Mouse (Mus musculus): Measurements from ENCODE around the gene Nacc2. TPM values are rescaled to one million over a fixed set of nuclear protein-coding genes. Genes with fewer than 3 reads are reported as not detected.

Gene Nacc2
- total and polyA plus RNA-seq, 2 experiments, result 6.0 to 22.2 TPM

DNA sequence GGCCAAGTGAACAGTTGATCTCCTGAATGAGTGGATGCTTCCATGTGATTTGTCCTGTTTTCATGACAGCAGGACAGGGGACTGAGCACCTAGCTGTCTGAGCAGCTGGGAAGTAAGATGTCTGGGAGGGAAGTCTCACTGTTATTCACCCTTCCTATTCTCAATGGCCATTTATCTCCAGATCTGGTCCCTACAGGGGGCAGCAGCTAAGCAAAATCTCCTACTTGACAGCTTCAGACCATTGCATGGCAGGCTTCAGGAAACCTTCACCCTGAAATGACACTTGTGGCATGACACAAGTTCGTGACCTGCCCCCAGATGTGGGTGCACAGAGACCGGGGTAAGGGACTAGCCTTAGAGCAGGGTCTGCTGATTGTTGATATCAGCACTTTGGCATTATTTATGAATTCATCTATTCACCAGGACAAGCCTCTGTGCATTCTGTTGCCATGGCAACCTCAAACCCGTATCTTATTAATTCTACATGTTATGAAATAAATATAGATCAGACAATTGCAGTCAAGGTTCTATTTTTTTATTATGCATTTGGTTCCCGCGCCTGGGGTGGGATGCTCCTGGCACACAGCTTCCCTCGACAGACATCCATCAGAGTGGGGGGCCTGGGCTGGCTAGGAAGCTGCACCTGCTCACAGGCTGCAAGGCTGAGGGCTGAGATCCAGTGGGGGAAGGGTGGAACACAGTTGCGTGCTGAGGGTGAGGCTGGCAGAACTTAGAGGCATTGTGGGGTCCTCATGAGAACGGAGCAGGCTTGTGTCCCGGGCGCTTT, 33.4 kb upstream of the Nacc2 start:
- DNase-seq (ENCODE audit: extremely low read depth, low read depth, low spot score), result no peak
- no peaks in the 10 kb centered on the region for H3K27me3 ChIP-seq (ENCODE audit: control insufficient read depth, insufficient read depth, low read length)
- no peaks in the 10 kb centered on the region for H3K79me2 ChIP-seq (ENCODE audit: control insufficient read depth, insufficient read depth, low read length)
- H3K27ac ChIP-seq (replicated peaks; ENCODE audit: insufficient read depth, low read depth, low read length), result no peak overlapping the region
- 83% methylated on average over 10 of the region's 10 CpGs for WGBS
- H3K9ac ChIP-seq (ENCODE audit: low read depth, low read length), result no peak overlapping the region
- H3K36me3 ChIP-seq (ENCODE audit: control insufficient read depth, insufficient read depth, low read length), result no peaks in the 10 kb centered on the region
- TF ChIP-seq CTCF (IDR thresholded peaks at IDR 0.05; ENCODE audit: low read depth, low read length) (no peak), POLR2A (IDR thresholded peaks at IDR 0.05; ENCODE audit: extremely low read depth, insufficient read depth, low read length) (no peak)
- no peak overlapping the region for H3K4me3 ChIP-seq (ENCODE audit: insufficient read depth, low read depth, low read length)
- H3K4me1 ChIP-seq (ENCODE audit: control insufficient read depth, insufficient read depth, low read length), result no peaks in the 10 kb centered on the region

DNA sequence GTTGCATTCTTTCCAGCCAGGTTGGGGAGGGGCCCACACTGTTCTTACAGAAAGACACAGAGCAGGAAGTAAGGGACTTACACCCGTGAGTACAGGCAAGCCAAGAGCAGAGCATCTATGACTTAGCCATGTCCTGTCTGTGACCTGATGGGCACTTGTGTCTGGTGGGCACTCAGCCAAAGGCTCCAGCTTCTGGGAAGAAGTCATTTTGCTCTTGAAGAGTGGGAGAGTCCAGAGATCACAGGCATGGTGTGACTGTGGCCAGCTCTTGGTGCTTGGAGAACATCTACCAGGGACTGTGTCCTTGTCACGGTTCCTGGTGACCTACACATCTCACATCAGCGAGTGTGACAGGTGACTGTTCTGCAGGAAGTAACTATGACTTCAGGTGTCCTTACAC, 32.7 kb upstream of the Nacc2 start:
- Histone ChIP-seq H3K9ac (ENCODE audit: low read depth, low read length) (no peak overlapping the region), H3K4me3 (ENCODE audit: insufficient read depth, low read depth, low read length) (no peak overlapping the region), H3K36me3 (ENCODE audit: control insufficient read depth, insufficient read depth, low read length) (no peaks in the 10 kb centered on the region), H3K27ac (replicated peaks; ENCODE audit: insufficient read depth, low read depth, low read length) (no peak overlapping the region), H3K4me1 (ENCODE audit: control insufficient read depth, insufficient read depth, low read length) (no peaks in the 10 kb centered on the region), H3K79me2 (ENCODE audit: control insufficient read depth, insufficient read depth, low read length) (no peaks in the 10 kb centered on the region), H3K27me3 (ENCODE audit: control insufficient read depth, insufficient read depth, low read length) (no peaks in the 10 kb centered on the region)
- WGBS, result 70% methylated on average over 3 of the region's 3 CpGs
- DNase-seq (ENCODE audit: extremely low read depth, low read depth, low spot score), result no peak
- TF ChIP-seq POLR2A (IDR thresholded peaks at IDR 0.05; ENCODE audit: extremely low read depth, insufficient read depth, low read length), result no peak
- no peak for TF ChIP-seq CTCF (IDR thresholded peaks at IDR 0.05; ENCODE audit: low read depth, low read length)

DNA sequence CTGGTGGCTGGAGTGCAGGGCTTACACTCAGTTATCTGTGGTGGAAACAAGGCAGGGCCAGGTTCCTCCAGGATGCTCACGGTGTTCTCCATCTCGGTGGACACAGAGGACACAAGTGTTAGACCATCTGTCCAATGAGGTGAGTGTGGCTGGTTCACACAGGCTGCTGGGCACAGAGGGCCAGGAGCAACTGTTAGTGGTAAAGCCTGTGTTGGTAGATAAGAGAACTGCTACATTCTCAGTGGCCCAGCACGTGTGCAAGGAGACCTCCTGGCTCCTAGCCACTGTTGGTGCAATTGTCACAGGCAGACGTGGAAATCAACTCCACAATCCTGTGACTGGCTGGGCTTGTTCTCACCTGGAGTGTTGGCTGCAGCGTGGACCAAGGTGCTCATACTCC, 31.6 kb upstream of the Nacc2 start:
- WGBS, result 64% methylated on average over 5 of the region's 5 CpGs
- no peaks in the 10 kb centered on the region for H3K4me1 ChIP-seq (ENCODE audit: control insufficient read depth, insufficient read depth, low read length)
- H3K27ac ChIP-seq (replicated peaks; ENCODE audit: insufficient read depth, low read depth, low read length), result no peak overlapping the region
- no peaks in the 10 kb centered on the region for H3K36me3 ChIP-seq (ENCODE audit: control insufficient read depth, insufficient read depth, low read length)
- H3K4me3 ChIP-seq (ENCODE audit: insufficient read depth, low read depth, low read length), result no peak overlapping the region
- no peaks in the 10 kb centered on the region for H3K27me3 ChIP-seq (ENCODE audit: control insufficient read depth, insufficient read depth, low read length)
- TF ChIP-seq POLR2A (IDR thresholded peaks at IDR 0.05; ENCODE audit: extremely low read depth, insufficient read depth, low read length) (no peak), CTCF (IDR thresholded peaks at IDR 0.05; ENCODE audit: low read depth, low read length) (no peak)
- no peaks in the 10 kb centered on the region for H3K79me2 ChIP-seq (ENCODE audit: control insufficient read depth, insufficient read depth, low read length)
- no peak overlapping the region for H3K9ac ChIP-seq (ENCODE audit: low read depth, low read length)
- no peak for DNase-seq (ENCODE audit: extremely low read depth, low read depth, low spot score)

DNA sequence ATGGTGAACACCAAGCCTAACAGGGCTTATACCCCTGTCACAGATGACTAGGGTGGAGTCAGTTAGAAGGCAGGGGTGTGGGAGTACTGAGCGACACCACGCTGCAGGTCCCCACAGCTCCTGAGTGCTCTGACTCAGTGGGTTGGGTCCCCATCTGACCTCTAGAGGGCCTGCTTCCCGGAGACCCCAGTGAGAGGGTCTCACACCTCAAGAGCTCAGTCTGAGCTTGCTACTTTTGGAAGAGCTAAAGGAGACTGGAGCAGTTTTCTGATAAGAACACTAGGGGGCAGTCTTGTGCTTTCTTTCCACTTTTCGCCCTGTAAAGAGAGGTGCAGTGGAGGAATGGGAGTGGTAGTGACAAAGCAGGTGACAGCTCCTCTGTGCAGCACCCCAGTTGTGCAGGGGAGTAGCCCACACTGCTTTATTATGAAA, 30.9 kb upstream of the Nacc2 start:
- Histone ChIP-seq H3K4me1 (ENCODE audit: control insufficient read depth, insufficient read depth, low read length) (no peaks in the 10 kb centered on the region), H3K36me3 (ENCODE audit: control insufficient read depth, insufficient read depth, low read length) (no peaks in the 10 kb centered on the region), H3K27ac (replicated peaks; ENCODE audit: insufficient read depth, low read depth, low read length) (no peak overlapping the region), H3K79me2 (ENCODE audit: control insufficient read depth, insufficient read depth, low read length) (no peaks in the 10 kb centered on the region), H3K4me3 (ENCODE audit: insufficient read depth, low read depth, low read length) (no peak overlapping the region), H3K27me3 (ENCODE audit: control insufficient read depth, insufficient read depth, low read length) (no peaks in the 10 kb centered on the region), H3K9ac (ENCODE audit: low read depth, low read length) (no peak overlapping the region)
- DNase-seq (ENCODE audit: extremely low read depth, low read depth, low spot score), result peak; percentile 30
- WGBS, result 15% methylated on average over 4 of the region's 4 CpGs
- TF ChIP-seq POLR2A (IDR thresholded peaks at IDR 0.05; ENCODE audit: extremely low read depth, insufficient read depth, low read length) (no peak), CTCF (IDR thresholded peaks at IDR 0.05; ENCODE audit: low read depth, low read length) (peak; percentile 41)

DNA sequence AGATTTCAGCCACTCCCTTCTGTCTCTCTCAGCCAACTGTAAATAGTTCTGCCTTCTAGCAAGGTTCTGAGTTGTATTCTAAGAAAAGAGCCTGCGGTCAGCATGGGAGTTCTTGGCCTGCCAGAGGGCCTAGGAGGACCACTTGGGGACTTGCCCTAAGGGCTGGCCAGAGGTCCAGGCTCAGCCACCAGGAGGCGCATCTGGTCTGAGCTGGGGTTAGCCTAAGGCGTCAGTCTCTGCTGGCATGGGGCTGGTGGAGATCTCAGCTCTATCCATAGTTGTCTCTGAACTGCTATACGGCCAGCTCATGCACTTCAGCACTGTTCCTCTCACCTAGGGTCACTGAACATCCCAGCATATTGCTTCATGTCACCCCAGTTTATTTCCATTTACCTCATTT, 30.3 kb upstream of the Nacc2 start:
- no peak overlapping the region for H3K27ac ChIP-seq (replicated peaks; ENCODE audit: insufficient read depth, low read depth, low read length)
- no peak overlapping the region for H3K4me3 ChIP-seq (ENCODE audit: insufficient read depth, low read depth, low read length)
- no peak overlapping the region for H3K9ac ChIP-seq (ENCODE audit: low read depth, low read length)
- H3K4me1 ChIP-seq (ENCODE audit: control insufficient read depth, insufficient read depth, low read length), result no peaks in the 10 kb centered on the region
- H3K79me2 ChIP-seq (ENCODE audit: control insufficient read depth, insufficient read depth, low read length), result no peaks in the 10 kb centered on the region
- no peaks in the 10 kb centered on the region for H3K36me3 ChIP-seq (ENCODE audit: control insufficient read depth, insufficient read depth, low read length)
- H3K27me3 ChIP-seq (ENCODE audit: control insufficient read depth, insufficient read depth, low read length), result no peaks in the 10 kb centered on the region
- DNase-seq (ENCODE audit: extremely low read depth, low read depth, low spot score), result no peak
- TF ChIP-seq CTCF (IDR thresholded peaks at IDR 0.05; ENCODE audit: low read depth, low read length) (peak; percentile 74), POLR2A (IDR thresholded peaks at IDR 0.05; ENCODE audit: extremely low read depth, insufficient read depth, low read length) (no peak)
- 40% methylated on average over 4 of the region's 4 CpGs for WGBS

DNA sequence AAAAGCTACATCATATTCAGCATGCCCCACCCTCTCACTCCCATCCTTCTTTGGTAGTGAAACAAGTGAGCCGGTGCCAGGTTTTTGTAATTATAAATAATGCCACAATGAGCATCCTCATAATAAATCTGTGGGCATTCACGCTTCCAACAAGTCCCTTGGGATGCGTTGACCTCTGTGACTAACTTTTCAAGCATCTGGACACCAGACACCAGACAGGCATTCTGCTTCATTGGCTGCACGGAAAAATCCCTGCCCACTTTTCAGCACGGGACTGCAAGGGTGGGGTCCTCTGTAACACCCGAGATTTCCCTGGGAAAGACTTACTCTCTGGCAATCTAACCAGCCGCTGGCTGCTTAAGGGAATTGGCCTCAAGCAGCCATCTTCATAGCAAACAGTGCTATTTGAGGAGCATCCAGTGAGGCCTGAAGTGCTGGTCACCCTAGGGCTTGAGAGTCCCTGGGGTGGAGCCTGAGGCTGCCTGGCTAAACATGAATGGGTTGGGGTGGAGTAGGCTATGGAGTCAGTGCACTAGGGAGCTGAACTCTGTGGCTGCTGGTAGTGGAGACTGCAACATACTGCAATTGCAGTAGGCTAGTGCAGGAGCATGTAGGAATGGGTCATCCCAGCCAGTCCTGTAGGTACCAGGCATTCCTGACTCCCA, 24.8 kb upstream of the Nacc2 start:
- H3K36me3 ChIP-seq (ENCODE audit: control insufficient read depth, insufficient read depth, low read length), result no peaks in the 10 kb centered on the region
- no peaks in the 10 kb centered on the region for H3K27me3 ChIP-seq (ENCODE audit: control insufficient read depth, insufficient read depth, low read length)
- H3K27ac ChIP-seq (replicated peaks; ENCODE audit: insufficient read depth, low read depth, low read length), result no peak overlapping the region
- no peaks in the 10 kb centered on the region for H3K79me2 ChIP-seq (ENCODE audit: control insufficient read depth, insufficient read depth, low read length)
- WGBS, result 82% methylated on average over 7 of the region's 7 CpGs
- H3K4me1 ChIP-seq (ENCODE audit: control insufficient read depth, insufficient read depth, low read length), result no peaks in the 10 kb centered on the region
- no peak overlapping the region for H3K9ac ChIP-seq (ENCODE audit: low read depth, low read length)
- no peak for DNase-seq (ENCODE audit: extremely low read depth, low read depth, low spot score)
- no peak overlapping the region for H3K4me3 ChIP-seq (ENCODE audit: insufficient read depth, low read depth, low read length)
- TF ChIP-seq CTCF (IDR thresholded peaks at IDR 0.05; ENCODE audit: low read depth, low read length), result no peak
- TF ChIP-seq POLR2A (IDR thresholded peaks at IDR 0.05; ENCODE audit: extremely low read depth, insufficient read depth, low read length), result no peak
